Mouse (Mus musculus) liver (tissue): ENCODE results near the gene Rasgef1a.

Source experiments
- DNase-seq: peaks from one replicate; pipeline ENCODE4 v3.0.0-alpha.2; 2020; ENCODE audit warnings: mixed read lengths

Gene Rasgef1a

GRCm38 (mm10) chr6:118010756-118011615, at the start of gene Rasgef1a:
Gene Rasgef1a (plus strand): TSS chr6:118011438.
- DNase-seq: no peak

- no peak for DNase-seq
Observed at GRCm38 (mm10) chr6:117963201-117963600, 48.0 kb upstream of the Rasgef1a start.

- no peak for DNase-seq
Observed at GRCm38 (mm10) chr6:117966729-117967128, 44.5 kb upstream of the Rasgef1a start.

GRCm38 (mm10) chr6:117987173-117987572, 24.1 kb upstream of the Rasgef1a start:
- no peak for DNase-seq

GRCm38 (mm10) chr6:117989209-117989608, 22.0 kb upstream of the Rasgef1a start:
- no peak for DNase-seq

GRCm38 (mm10) chr6:117990649-117991048, 20.6 kb upstream of the Rasgef1a start:
- no peak for DNase-seq

- no peak for DNase-seq
Observed at GRCm38 (mm10) chr6:117991297-117991696, 19.9 kb upstream of the Rasgef1a start.

GRCm38 (mm10) chr6:117991928-117992327, 19.3 kb upstream of the Rasgef1a start:
- DNase-seq: no peak

GRCm38 (mm10) chr6:117995168-117995567, 16.1 kb upstream of the Rasgef1a start:
- DNase-seq: no peak

- DNase-seq: no peak
Observed at GRCm38 (mm10) chr6:118001272-118001671, 10.0 kb upstream of the Rasgef1a start.

GRCm38 (mm10) chr6:118007302-118007701, 3.9 kb upstream of the Rasgef1a start:
- no peak for DNase-seq

GRCm38 (mm10) chr6:118007843-118008539, 3.2 kb upstream of the Rasgef1a start:
- DNase-seq: no peak

GRCm38 (mm10) chr6:118010256-118010655, 982 bp upstream of the Rasgef1a start:
- DNase-seq: no peak

GRCm38 (mm10) chr6:118011616-118012316, 528 bp downstream of the Rasgef1a start:
- DNase-seq: no peak

GRCm38 (mm10) chr6:118012317-118012700, 1.1 kb downstream of the Rasgef1a start:
- DNase-seq: no peak

- DNase-seq: no peak
Observed at GRCm38 (mm10) chr6:118012987-118013866, 2.0 kb downstream of the Rasgef1a start.

- DNase-seq: no peak
Observed at GRCm38 (mm10) chr6:118014881-118015280, 3.6 kb downstream of the Rasgef1a start.

GRCm38 (mm10) chr6:118015971-118016370, 4.7 kb downstream of the Rasgef1a start:
- no peak for DNase-seq

- DNase-seq: no peak
Observed at GRCm38 (mm10) chr6:118018666-118019065, 7.4 kb downstream of the Rasgef1a start.

GRCm38 (mm10) chr6:118019569-118019968, 8.3 kb downstream of the Rasgef1a start:
- no peak for DNase-seq

GRCm38 (mm10) chr6:118022898-118023635, 11.8 kb downstream of the Rasgef1a start:
- DNase-seq: no peak

- no peak for DNase-seq
Observed at GRCm38 (mm10) chr6:118027036-118027435, 15.8 kb downstream of the Rasgef1a start.
